Mouse (Mus musculus): ENCODE measurements around the gene Prkn.
A peak's percentile ranks its signal among the peaks of the same experiment; 100 is the strongest.

Gene Prkn

GRCm38 (mm10) chr17:10840148-10840707 lies at the start of gene Prkn, which contains the start of gene Pacrg:
TSS of gene Prkn (plus strand) at chr17:10840384.
TSS of gene Pacrg (minus strand) at chr17:10840311.
- DNase-seq = peak; percentile 97

GRCm38 (mm10) chr17:10791661-10792060 lies 48.5 kb upstream of the Prkn start:
- no peak for DNase-seq

- no peak for DNase-seq
These were observed 33.5 kb upstream of the Prkn start for GRCm38 (mm10) chr17:10806692-10807091.

GRCm38 (mm10) chr17:10807261-10807998 lies 32.8 kb upstream of the Prkn start:
- DNase-seq = no peak

DNA sequence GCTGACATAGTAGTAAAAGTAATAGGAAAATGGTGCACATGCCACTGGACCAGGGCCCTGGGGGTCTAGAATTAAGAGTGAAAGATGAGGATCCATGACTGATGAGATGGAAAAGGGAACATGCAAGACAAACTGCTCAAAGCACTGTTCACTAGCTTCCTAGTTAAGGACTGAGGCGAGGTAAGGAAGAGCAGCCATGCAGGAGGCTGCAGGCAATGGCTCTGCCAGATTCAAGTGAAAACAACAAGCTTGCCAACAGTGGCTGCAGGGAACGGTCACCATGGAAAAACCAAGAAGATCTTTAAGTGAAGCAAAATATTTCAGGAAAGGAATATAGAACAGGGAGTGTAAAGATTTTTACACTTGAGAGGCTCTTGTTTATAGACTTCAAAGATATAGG lies 31.6 kb upstream of the Prkn start:
- no peak for DNase-seq

GRCm38 (mm10) chr17:10818971-10819370 lies 21.2 kb upstream of the Prkn start:
- DNase-seq = no peak

DNA sequence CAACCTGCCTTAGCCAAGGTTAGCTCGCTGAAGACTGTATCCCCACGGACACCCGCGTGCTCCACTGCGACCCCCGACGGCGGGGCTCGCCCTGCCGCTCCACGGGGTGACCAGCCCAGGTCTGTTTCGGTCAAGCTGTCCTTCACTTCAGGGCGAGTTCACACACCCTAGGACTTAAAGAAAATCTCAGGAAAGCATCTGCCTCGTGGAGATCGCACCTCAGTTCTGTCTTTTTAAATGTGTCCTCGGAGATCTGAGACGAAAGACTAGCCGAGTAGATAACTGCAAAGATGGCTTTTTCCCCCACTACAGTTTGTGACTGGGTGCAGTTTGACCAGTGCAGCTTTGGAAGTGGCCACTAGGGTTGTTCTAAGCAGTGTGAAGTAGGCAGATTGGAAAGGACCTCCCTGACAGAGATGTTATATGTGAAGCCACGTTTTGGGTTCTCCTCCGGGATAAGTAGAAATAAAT lies 582 bp downstream of the Prkn start:
- DNase-seq = peak; percentile 41

- DNase-seq = no peak
These were observed 14.0 kb downstream of the Prkn start for GRCm38 (mm10) chr17:10854207-10854606.

GRCm38 (mm10) chr17:10874208-10875187 lies 34.3 kb downstream of the Prkn start:
- no peak for DNase-seq

DNA sequence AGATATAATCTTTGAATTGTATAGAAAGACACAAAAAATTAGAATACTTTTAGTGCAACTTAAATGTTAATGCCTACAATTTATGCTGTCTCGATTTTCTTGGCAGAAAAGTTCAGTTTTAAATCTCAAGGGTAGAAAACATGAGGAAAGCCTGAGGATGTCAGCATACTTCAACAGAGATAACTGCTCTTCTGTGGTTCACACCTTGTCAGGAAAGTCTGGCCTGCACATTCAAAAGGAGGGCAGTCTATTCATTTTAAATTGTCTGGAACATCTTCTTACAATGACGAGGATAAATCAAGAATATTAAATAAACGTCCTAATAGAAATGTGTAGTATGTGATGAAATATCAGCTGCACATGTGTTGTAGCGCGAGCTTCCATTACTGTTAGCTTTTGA lies 38.8 kb downstream of the Prkn start:
- no peak for DNase-seq

DNA sequence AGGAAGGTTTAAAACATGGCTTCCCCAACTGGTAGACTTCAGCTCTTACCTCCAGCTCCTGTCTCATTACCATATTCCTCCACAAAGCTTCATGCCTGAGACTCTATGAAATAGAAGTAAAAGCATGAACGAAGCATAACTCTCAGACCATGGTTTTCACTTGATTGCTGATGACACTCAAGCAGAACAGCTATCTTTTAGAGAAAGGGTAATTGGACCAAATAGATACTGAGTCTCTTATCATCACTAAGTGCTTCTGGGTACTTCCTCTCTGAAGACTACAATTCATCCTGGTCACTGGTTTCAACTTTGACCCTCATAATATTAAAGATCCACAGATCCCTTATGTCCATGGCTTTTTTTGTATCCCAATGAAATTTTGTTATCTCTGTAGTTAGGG lies 42.1 kb downstream of the Prkn start:
- DNase-seq = no peak

- DNase-seq = no peak
These were observed 47.7 kb downstream of the Prkn start for GRCm38 (mm10) chr17:10887924-10888323.

DNA sequence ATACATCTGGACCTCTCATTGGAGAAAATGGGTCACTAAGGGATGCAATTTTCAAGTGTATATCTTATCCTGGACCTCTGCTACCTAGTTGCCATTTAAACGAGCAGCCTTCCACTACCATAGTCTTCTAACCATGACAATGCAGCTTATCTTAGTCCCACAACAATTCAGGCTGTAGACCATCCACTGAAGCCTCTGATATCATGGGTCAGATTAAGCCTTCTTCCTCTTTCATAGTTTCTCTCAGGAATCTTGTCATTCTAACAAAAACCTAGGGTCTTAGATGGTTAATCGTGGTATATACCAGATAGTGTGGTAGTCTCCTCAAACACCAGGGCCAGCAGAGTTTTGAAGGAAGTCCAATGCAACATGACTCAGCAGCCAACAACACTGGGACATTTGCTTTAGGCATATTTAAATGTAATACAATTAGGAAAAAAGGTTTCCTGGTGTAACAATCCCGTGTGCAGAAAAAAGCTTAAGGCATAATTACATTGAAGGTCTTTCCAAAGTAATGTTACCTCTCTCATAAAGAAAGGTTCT lies 61.6 kb downstream of the Prkn start:
- DNase-seq = no peak

DNA sequence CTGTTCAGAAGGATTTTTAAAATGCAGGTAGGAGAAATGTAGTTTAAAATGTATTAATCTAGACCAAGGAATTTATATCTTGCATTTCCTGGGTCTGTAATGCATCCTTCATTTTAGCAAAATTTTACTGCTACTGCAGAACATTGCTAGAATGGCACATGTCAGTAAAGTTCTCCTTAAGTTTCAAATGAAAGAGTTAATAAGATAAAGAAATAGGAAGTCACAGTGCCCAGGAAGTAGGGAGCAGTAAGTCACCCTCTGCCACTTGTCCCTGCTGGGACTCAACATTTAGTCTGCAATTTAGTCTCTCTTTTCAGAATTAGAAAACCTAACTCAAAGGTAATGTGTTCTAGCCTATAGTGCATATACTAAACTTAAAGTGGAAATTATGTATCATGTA lies 96.5 kb downstream of the Prkn start:
- no peak for DNase-seq

- DNase-seq = no peak
These were observed 97.7 kb downstream of the Prkn start for GRCm38 (mm10) chr17:10937844-10938243.

- DNase-seq = no peak
These were observed 98.6 kb downstream of the Prkn start for GRCm38 (mm10) chr17:10938755-10939154.

- no peak for DNase-seq
These were observed 106.4 kb downstream of the Prkn start for GRCm38 (mm10) chr17:10946552-10946951.

- DNase-seq = no peak
These were observed 107.4 kb downstream of the Prkn start for GRCm38 (mm10) chr17:10947614-10948013.

GRCm38 (mm10) chr17:10959066-10959864 lies 119.1 kb downstream of the Prkn start:
- no peak for DNase-seq

- DNase-seq = no peak
These were observed 122.0 kb downstream of the Prkn start for GRCm38 (mm10) chr17:10962151-10962550.

- DNase-seq = no peak
These were observed 142.0 kb downstream of the Prkn start for GRCm38 (mm10) chr17:10982136-10982535.

- no peak for DNase-seq
These were observed 146.9 kb downstream of the Prkn start for GRCm38 (mm10) chr17:10987040-10987439.
